Mouse (Mus musculus) kidney, embryonic 16.5 days (tissue): ENCODE data around the gene Gba. TPM values are rescaled to one million over a fixed set of nuclear protein-coding genes. Genes with fewer than 3 reads are reported as not detected.

ENCODE experiments used
- ATAC-seq: fragments of 200-750 bp; cut with Nextera tagmentation; 2 replicates; pipeline ENCODE4 v1.8.0; 2017; ENCODE audit warnings: moderate TSS enrichment; ENCODE audit not compliant: low FRiP score, low TSS enrichment
- H3K27ac ChIP-seq: fragments of 300-500 bp; sonication (generic); 2 replicates; pipeline ENCODE4 v1.5.1; 2014; ENCODE audit warnings: low read length
- H3K27me3 ChIP-seq: fragments of 300-500 bp; sonication (generic); 2 replicates; pipeline ENCODE4 v1.6.1; 2014; ENCODE audit warnings: low read length, control low read depth, mixed read lengths; ENCODE audit not compliant: insufficient read depth
- H3K36me3 ChIP-seq: fragments of 300-500 bp; sonication (generic); 2 replicates; pipeline ENCODE4 v1.6.1; 2014; ENCODE audit warnings: low read length, control low read depth, mixed read lengths; ENCODE audit not compliant: insufficient read depth
- H3K4me1 ChIP-seq: fragments of 300-500 bp; sonication (generic); 2 replicates; pipeline ENCODE4 v1.6.1; 2014; ENCODE audit warnings: low read length, control low read depth, mixed read lengths; ENCODE audit not compliant: insufficient read depth
- H3K4me2 ChIP-seq: fragments of 300-500 bp; sonication (generic); replicated peaks from 2 replicates; pipeline ENCODE4 v1.6.1; 2014; ENCODE audit warnings: low read depth, low read length
- H3K4me3 ChIP-seq: fragments of 300-500 bp; sonication (generic); 2 replicates; pipeline ENCODE4 v1.5.1; 2014; ENCODE audit warnings: mild to moderate bottlenecking, low read length
- H3K9ac ChIP-seq: fragments of 300-500 bp; sonication (generic); replicated peaks from 2 replicates; pipeline ENCODE4 v1.6.1; 2014; ENCODE audit warnings: low read length
- H3K9me3 ChIP-seq: fragments of 300-500 bp; sonication (generic); 2 replicates; pipeline ENCODE4 v1.6.1; 2016; ENCODE audit warnings: low read length, control low read depth
- WGBS: fragments of 180-500 bp; shearing (Covaris S2); extraction: QIAGEN DNeasy Blood & Tissue Kit; methylation state at CpG from one replicate; pipeline ENCODE4 v1.1.7; 2014; 5-methylcytosine and 5-hydroxymethylcytosine counted together
- polyA plus RNA-seq: library from polyadenylated mRNA; unstranded; fragments of >200 nt; fragmentation: Nextera tagmentation; extraction: Ambion mirVana; gene quantifications from 2 replicates; pipeline ENCODE4 v1.2.1, GENCODE M21; 2015

Gene Gba
- polyA plus RNA-seq, 1 experiment from 2014 or later, result 54.9 TPM

DNA sequence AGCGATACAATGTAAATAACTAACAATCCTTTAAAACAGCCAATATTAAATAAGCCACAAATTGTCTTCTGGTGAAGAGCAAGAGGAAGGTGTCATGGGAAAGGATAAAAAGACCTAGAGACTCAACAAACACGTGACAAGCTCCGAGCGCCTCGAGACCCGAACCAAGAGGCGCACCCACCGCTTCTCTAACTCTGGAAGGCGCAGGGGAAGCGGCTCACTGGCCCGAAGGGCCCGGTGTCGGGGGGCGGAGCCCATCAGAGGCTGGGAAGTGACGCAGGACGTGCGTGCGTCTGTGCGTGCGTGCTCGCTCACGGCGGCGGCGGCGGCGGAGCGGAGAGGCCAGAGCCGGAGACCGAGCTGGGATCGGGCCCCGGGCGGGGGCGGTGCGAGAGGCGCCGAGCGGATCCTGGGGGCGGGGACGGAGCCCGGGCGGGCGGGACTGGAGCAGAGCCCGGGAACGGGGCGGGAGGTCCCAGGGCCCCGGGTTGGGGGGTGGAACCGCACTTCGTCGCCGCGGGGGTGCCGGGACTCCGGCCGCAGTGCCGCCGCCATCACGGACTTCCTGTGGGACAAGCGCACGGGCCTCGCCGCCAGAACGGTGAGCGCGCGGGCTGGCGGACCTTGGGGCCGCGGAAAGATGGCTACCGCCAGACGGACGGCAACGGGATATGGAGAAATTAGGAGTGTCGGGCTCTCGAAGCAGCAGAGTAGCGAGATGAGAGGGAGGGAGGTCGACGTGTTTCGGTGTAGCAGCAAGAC, 38.0 kb upstream of the Gba start, which contains the start of gene Clk2:
Gene Clk2, plus strand, starts transcription at position 290 of the 762 bp plus-strand sequence.
- Histone ChIP-seq H3K27ac (peak within 1 kb of the TSS; percentile 98), H3K9ac (peak within 1 kb of the TSS; percentile 96), H3K9me3 (no peaks in the 10 kb centered on the region), H3K4me2 (peak within 1 kb of the TSS; percentile 65), H3K36me3 (peaks cover 26% of the 10 kb centered on the region), H3K27me3 (no peaks in the 10 kb centered on the region), H3K4me1 (peaks cover 26% of the 10 kb centered on the region), H3K4me3 (peak within 1 kb of the TSS; percentile 91)
- peak; percentile 97 for ATAC-seq
- under 1% methylated on average over 63 of the region's 79 CpGs for WGBS

DNA sequence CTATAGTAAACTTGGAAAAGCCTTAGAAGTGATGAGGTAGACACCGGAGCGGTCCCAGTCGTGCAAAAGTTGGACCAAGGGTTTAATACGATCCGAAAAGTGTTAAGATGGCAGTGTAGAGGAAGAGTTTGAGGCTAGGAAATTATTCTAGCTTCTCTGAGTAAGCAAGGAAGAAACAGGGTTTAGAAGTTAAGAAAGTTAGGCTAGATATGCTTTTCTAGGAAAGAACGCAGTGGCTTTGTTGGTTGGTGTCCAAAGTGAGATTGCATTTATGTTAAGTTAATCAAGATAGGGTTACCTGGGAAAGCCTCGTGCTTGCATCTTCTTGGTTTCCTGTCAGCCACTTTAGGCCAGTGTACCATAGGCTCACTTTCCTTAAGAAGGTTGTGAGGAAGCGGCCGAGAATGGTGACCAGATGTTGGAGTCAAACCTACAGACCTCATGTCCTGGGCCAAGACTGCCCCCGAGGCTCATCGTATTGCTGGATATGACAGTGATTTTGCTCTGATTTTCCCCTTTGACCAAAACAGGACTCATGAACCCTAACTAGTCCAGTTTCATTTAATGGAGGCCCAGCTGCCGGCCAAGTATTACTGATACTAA, 37.4 kb upstream of the Gba start:
- H3K9ac ChIP-seq, result peak overlapping the region; percentile 96
- no peaks in the 10 kb centered on the region for H3K27me3 ChIP-seq
- H3K4me3 ChIP-seq, result peak overlapping the region; percentile 91
- 15% methylated on average over 12 of the region's 12 CpGs for WGBS
- peak overlapping the region; percentile 65 for H3K4me2 ChIP-seq
- peaks cover 33% of the 10 kb centered on the region for H3K36me3 ChIP-seq
- ATAC-seq, result no peak
- peaks cover 19% of the 10 kb centered on the region for H3K4me1 ChIP-seq
- H3K27ac ChIP-seq, result peak overlapping the region; percentile 98
- no peaks in the 10 kb centered on the region for H3K9me3 ChIP-seq

DNA sequence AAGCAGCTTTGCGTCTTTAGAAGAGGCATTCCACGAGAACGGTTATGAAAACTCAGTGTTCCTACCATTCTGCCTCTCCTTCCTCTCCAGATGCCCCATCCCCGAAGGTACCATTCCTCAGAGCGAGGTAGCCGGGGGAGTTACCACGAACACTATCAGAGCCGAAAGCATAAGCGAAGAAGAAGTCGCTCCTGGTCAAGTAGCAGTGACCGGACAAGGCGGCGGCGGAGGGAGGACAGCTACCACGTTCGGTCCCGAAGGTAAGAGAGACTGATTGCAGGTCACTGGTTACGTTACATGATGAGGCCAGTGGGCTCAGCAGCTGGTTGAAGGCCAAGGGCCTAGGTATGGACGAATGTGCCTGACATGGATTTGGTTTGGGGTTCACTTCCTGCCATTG, 35.8 kb upstream of the Gba start:
- Histone ChIP-seq H3K9me3 (no peaks in the 10 kb centered on the region), H3K27me3 (no peaks in the 10 kb centered on the region), H3K27ac (no peak overlapping the region), H3K4me2 (no peak overlapping the region), H3K4me3 (no peak overlapping the region), H3K9ac (no peak overlapping the region), H3K4me1 (peaks cover 18% of the 10 kb centered on the region), H3K36me3 (peaks cover 43% of the 10 kb centered on the region)
- ATAC-seq, result no peak
- WGBS, result 83% methylated on average over 19 of the region's 19 CpGs

DNA sequence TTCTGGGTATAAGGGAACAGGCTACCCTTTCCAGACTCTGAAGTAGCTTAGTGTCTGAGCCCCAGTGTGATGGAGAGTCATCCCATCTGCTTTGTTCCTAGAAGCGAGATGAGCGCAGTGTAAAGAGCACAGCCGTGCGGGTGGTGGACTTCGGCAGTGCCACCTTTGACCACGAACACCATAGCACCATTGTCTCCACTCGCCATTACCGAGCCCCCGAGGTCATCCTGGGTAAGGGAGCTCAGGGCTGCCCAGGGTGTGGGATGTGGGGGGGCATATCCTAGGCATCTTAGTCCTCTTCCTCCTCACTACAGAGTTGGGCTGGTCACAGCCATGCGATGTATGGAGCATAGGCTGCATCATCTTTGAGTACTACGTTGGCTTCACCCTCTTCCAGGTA, 27.9 kb upstream of the Gba start:
- ATAC-seq, result no peak
- Histone ChIP-seq H3K9ac (no peak overlapping the region), H3K4me2 (no peak overlapping the region), H3K36me3 (peaks cover 66% of the 10 kb centered on the region), H3K27ac (no peak overlapping the region), H3K27me3 (no peaks in the 10 kb centered on the region), H3K4me1 (peaks cover 16% of the 10 kb centered on the region), H3K9me3 (no peaks in the 10 kb centered on the region), H3K4me3 (no peak overlapping the region)
- 94% methylated on average over 11 of the region's 11 CpGs for WGBS

DNA sequence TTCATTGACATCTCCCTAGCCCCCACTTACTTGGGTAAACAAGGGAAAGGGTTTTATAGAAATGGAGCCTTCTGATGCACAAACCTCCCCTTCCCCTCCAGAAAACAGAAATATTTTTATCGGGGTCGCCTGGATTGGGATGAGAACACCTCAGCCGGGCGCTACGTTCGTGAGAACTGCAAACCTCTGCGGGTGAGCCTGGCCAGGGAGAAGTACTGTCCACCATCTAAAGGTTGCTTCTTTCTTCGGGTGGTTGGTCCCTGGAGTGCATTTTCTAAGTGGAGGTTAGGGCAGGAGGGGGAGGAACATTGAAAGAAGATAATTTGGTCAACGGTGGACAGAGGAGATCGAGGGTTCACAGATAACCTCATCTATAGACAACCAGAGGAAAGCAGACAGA, 27.2 kb upstream of the Gba start:
- H3K9ac ChIP-seq, result no peak overlapping the region
- ATAC-seq, result no peak
- H3K9me3 ChIP-seq, result no peaks in the 10 kb centered on the region
- H3K27me3 ChIP-seq, result no peaks in the 10 kb centered on the region
- no peak overlapping the region for H3K27ac ChIP-seq
- no peak overlapping the region for H3K4me3 ChIP-seq
- H3K4me1 ChIP-seq, result peaks cover 16% of the 10 kb centered on the region
- peaks cover 66% of the 10 kb centered on the region for H3K36me3 ChIP-seq
- 91% methylated on average over 10 of the region's 10 CpGs for WGBS
- H3K4me2 ChIP-seq, result no peak overlapping the region

DNA sequence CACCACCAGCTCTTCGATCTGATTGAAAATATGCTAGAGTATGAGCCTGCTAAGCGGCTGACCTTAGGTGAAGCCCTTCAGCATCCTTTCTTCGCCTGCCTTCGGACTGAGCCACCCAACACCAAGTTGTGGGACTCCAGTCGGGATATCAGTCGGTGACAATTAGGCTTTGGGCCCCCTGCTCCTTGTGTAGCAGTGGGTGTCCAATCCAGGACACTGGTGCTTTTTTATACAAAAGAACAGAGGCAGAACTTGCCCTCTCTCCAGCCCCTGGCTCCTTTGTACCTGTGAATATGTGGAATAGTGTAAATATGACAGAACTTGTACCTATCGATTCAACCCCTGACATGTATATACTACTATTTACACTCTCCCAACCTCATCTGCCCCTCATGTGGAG, 26.3 kb upstream of the Gba start:
- Histone ChIP-seq H3K9ac (no peak overlapping the region), H3K27me3 (no peaks in the 10 kb centered on the region), H3K36me3 (peaks cover 65% of the 10 kb centered on the region), H3K27ac (no peak overlapping the region), H3K4me2 (no peak overlapping the region), H3K9me3 (no peaks in the 10 kb centered on the region), H3K4me1 (peaks cover 16% of the 10 kb centered on the region), H3K4me3 (no peak overlapping the region)
- ATAC-seq, result no peak
- WGBS, result 78% methylated on average over 7 of the region's 7 CpGs

DNA sequence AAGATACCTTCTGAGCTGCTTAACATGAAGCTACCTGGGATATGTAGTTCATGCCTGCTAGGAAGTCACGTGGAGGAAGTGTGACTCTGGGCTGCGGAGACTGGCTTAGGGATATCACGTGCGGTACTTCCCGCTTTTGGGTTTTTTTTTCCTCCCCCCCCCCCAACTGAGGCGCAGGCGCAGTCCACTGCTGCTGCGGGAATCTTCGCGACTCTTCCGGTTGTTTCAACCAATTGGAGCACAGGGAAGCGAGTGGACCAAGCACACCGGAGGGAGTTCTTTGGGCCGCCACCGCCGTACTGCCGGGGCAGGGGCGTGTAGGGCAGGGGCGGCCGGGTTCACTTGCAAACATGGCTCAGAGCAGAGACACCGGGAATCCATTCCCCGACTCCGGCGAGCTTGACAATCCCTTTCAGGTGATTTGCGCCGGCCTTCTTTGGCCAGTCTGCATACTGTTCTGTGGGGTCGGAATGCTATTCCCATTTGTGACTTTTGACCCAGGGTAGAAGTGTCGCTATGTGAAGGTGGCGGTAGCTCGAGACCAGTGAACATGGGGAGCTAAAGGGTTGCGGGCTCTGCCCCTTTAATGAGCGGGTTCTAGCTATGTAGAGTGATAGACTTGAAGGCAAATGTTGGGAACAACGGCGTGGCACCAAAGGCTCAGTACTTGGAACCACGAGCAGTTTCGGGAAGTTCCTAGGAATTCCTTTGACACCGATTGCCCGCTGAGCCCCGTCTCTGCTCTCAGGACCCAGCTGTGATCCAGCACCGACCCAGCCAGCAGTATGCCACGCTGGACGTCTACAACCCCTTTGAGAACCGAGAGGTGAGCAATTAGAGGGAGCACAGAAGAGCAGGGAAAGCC, 25.3 kb upstream of the Gba start, which contains the start of gene Scamp3:
Gene Scamp3, plus strand, starts transcription at position 232 of the 865 bp plus-strand sequence.
- Histone ChIP-seq H3K27ac (peak within 1 kb of the TSS; percentile 27), H3K27me3 (no peaks in the 10 kb centered on the region), H3K4me3 (peak within 1 kb of the TSS; percentile 73), H3K4me1 (peaks cover 16% of the 10 kb centered on the region), H3K9ac (peak within 1 kb of the TSS; percentile 82), H3K4me2 (peak within 1 kb of the TSS; percentile 69), H3K9me3 (no peaks in the 10 kb centered on the region), H3K36me3 (peaks cover 71% of the 10 kb centered on the region)
- ATAC-seq, result peak; percentile 96
- WGBS, result under 1% methylated on average over 43 of the region's 43 CpGs

DNA sequence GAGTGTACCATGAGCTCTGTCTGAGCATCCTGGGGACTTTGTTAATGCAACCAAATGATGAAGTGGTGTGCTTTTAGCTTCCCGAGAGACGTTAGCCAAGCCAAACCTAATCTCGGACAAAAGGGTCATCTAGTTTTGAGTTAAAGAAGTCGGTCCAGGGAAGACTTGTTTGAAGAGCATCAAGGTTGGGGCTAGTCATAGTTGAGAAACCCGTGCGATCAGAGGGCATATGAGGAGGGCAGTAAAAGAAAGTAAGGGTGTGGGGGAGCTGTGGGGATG, 24.7 kb upstream of the Gba start:
- whole genome bisulfite sequencing, result under 1% methylated on average over 6 of the region's 6 CpGs
- Histone ChIP-seq H3K27ac (peak overlapping the region; percentile 27), H3K27me3 (no peaks in the 10 kb centered on the region), H3K4me3 (peak overlapping the region; percentile 73), H3K4me1 (peaks cover 19% of the 10 kb centered on the region), H3K9ac (peak overlapping the region; percentile 82), H3K36me3 (peaks cover 68% of the 10 kb centered on the region), H3K4me2 (peak overlapping the region; percentile 69), H3K9me3 (no peaks in the 10 kb centered on the region)
- no peak for ATAC-seq

DNA sequence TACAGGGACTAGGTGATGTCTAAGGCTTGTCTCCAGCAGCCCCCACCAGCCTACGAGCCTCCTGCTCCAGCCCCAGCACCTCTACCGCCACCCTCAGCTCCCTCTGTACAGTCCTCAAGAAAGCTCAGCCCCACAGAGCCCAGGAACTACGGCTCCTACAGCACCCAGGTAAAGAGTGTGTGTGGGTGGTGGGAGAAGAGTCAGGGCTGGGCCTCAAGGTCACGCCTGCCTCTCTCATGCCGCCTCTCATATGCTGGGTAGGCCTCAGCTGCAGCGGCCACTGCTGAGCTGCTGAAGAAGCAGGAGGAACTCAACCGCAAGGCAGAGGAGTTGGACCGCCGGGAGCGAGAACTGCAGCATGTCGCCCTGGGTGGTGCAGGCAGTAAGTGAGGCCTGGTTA, 23.7 kb upstream of the Gba start:
- H3K36me3 ChIP-seq, result peaks cover 58% of the 10 kb centered on the region
- H3K4me2 ChIP-seq, result no peak overlapping the region
- H3K9me3 ChIP-seq, result no peaks in the 10 kb centered on the region
- peaks cover 26% of the 10 kb centered on the region for H3K4me1 ChIP-seq
- ATAC-seq, result no peak
- H3K4me3 ChIP-seq, result no peak overlapping the region
- no peak overlapping the region for H3K9ac ChIP-seq
- H3K27ac ChIP-seq, result no peak overlapping the region
- no peaks in the 10 kb centered on the region for H3K27me3 ChIP-seq
- 88% methylated on average over 11 of the region's 11 CpGs for WGBS
